Mouse (Mus musculus) left cerebral cortex, postnatal 25 days (tissue): ENCODE data around the gene Xkr8. TPM values are rescaled to one million over a fixed set of nuclear protein-coding genes. Genes with fewer than 3 reads are reported as not detected.
"Not testable (repeated sequence)": the region's sequence is repeated elsewhere in the genome, so short reads cannot be mapped to it uniquely, and the experiment has no call there.

ENCODE experiments used
- DNase-seq, 2 experiments: peaks; one replicate each; pipeline ENCODE4 v3.0.0; 2022; ENCODE audit warnings: low spot score in 2 of 2, mixed read lengths in 1 of 2
- intact Hi-C: fragments of 180-260 bp; cut with DNase I; formaldehyde crosslinking; loops from one replicate; pipeline ENCODE4 v1.15.1; 2025
- total RNA-seq, 2 experiments: library from RNA; stranded (reverse); gene quantifications; 2 replicates each; pipeline ENCODE4 v1.2.3; 2021

Gene Xkr8
- 1 to 10 TPM; 3.6 to 4.0 TPM for total RNA-seq

DNA sequence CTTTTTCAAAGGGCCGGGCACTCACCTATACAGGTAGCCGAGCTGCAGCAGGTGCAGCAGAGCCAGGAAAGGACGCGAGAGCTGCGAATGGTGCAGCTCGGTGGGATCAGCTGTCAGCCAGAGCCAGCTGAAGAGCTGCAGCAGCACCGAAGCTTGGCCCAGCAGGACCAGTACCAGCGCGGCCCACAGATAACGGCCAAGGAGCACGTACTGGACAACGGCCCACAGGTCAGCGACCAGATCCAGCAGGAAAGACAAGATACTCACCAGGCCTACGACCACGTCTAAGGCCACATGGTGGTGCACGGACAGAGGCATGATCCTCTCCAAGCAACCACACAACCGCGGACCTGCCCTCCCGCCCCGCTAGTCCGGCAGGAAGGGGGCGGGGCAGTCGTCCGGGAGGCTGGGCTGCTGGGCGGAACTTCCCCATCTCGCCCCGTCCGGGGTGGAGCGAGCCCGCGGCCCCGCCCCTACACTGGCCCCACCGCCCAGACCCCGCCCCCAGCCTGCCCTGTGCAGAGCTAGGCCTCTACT lies at the start of gene Xkr8:
Xkr8 (minus strand) TSS at position 399 of the 537 bp plus-strand sequence.
- peak; percentile 46 to 65 for DNase-seq
- intact Hi-C loops = no loop called here

GRCm38 (mm10) chr4:132780288-132780687 lies 47.9 kb upstream of the Xkr8 start:
- intact Hi-C loops = no loop called here

DNA sequence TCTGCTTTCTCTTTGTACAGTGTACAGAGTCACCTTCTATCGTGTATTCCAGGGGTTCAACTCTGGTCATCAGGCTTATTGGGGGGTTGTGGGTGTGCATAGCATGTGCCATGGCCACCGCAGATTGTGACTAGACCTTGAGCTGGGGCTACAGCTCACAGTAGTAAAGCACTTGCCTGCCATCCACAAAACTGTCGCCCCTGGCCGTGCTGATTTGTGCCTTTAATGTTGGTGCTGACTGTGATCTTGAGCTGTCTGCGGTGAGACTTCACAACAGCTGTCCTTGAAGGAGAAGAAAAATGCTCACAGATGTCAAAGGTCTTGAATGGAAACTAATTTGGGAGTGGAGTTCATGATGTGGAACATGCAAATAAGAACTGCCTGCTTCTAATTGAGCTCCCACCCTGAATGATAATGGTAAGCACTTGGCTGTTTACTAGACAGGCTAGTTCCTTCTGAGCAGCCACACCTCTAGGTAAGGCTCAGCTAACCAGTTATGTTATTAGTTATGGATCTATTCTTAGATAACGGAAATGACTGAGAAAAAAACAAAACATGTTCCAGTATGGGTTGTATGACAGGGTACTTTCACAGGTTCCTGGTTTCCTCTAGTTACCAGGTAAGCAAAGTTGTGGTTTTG lies 46.3 kb upstream of the Xkr8 start:
- intact Hi-C loops = loop anchor here (5.0 kb wide), 1 partner anchor 144 kb away; the partner anchor contains the start of gene Fam76a
- no peak for DNase-seq

More at GRCm38 (mm10) chr4:132780288-132780687, 47.9 kb upstream of the Xkr8 start:
- no peak for DNase-seq

DNA sequence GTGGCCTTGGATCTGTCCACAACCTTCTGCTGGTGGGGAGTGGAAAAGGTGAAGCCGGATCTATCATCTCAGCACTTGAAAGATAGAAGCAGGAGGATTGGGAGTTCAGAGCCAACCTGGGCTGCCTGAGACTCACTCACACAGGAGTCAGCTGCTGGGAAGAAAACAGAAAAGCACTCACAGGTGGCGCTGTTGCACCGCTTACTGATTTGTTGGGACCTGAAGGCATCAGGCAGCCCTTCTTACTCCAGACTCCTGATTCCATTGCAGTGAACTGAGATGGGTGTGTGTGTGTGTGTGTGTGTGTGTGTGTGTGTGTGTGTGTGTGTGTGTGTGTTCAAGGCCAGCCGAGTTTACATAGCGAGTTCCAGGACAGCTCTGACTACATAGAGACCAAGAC lies 44.4 kb upstream of the Xkr8 start:
- intact Hi-C loops = loop anchor here (1.0 to 5.0 kb wide), 2 partner anchors 48 to 146 kb away; partner anchors contain the start of gene Fam76a
- DNase-seq = peak; percentile 82 to 88

DNA sequence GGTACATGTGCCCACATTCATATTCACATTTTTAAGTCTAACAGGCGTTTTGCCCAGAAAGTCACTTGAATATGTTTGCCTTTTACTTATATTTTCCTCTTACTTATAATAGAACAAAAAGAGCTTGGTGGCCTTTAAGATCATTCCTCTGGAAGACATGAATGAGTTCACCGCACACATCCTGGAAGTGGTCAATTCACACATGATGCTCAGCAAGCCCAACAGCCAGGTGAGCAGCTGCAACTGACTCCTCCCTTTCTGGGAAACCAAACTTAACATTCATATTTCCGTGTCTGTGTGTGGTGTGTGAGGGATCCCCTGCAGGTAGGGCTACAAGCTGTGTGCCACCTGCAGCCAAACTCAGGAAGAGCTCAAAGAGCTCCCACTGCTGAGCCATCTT lies 42.6 kb upstream of the Xkr8 start:
- intact Hi-C loops = loop anchor here (5.0 kb wide), 1 partner anchor 147 kb away; the partner anchor contains the start of gene Fam76a

GRCm38 (mm10) chr4:132771776-132772175 lies 39.4 kb upstream of the Xkr8 start:
- DNase-seq = no peak
- intact Hi-C loops = no loop called here

More for the DNA sequence above, 42.6 kb upstream of the Xkr8 start:
- no peak for DNase-seq

GRCm38 (mm10) chr4:132767914-132768876 lies 35.8 kb upstream of the Xkr8 start, which contains the start of gene Rpa2:
TSS of gene Rpa2 (plus strand) at chr4:132768332.
- intact Hi-C loops = loop anchor here (5.0 kb wide), 1 partner anchor 74 kb away; the partner anchor contains the start of gene Ppp1r8
- DNase-seq = peak; percentile 99 to 100

- not testable (repeated sequence) for DNase-seq
Measured at GRCm38 (mm10) chr4:132763125-132763524, 30.8 kb upstream of the Xkr8 start.

DNA sequence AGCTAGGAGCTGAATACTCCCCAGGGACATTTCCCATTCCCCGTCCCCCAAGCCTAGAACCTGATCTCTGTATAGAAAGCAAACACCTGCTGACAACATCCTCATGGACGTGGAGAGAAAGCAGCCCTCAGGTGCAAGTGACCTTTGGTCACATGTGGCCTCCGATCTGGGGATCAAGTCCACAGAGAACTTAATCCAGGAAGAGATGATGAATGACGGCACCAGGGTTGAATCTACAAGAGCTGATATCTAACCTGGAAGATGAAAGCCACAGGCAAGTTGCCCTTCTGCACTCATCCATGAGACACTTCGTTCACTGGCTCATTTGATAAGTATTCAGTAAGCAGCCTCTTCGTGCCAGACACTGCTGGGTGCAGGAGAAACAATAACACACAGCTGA lies 30.3 kb upstream of the Xkr8 start:
- no peak for DNase-seq
- intact Hi-C loops = no loop called here

More at GRCm38 (mm10) chr4:132763125-132763524, 30.8 kb upstream of the Xkr8 start:
- intact Hi-C loops = not testable (repeated sequence)

GRCm38 (mm10) chr4:132760296-132760695 lies 27.9 kb upstream of the Xkr8 start:
- intact Hi-C loops = no loop called here
- DNase-seq = no peak

DNA sequence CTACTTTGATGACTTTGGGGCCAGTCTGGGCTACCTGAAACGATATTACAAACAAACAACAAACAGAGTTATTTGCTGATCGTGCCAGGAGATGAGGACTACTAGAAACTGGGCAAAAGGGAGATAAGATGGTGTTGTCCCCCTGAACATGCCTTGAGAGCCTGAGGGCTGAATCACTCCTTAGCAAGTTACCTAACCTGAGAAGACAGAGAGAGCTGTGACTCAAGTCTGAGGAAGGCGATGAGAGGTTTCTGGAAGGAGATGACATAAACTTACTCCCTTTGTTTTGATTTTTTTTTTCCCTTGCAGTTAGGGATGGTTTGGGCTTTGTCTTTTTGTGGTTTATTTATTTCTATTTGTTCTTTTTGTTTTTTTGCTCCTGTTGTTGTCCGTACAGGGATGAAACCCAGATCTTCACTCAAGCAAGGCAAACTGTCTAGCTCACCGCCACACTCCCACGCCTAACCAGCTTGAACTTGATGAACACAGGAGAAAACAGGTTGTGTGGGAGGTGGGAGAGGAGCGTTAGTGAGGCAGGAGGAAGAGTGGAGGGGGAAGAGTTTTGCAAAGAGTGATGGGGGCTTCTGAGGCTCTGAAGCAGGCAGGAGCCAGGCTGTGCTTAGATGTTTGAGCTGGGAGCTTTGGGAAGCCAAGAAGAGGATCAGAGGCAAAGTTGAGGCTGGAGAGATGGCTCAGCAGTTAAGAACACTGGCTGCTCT lies 25.4 kb upstream of the Xkr8 start:
- peak in 1 of 2 experiments; percentile 72 for DNase-seq
- intact Hi-C loops = no loop called here

GRCm38 (mm10) chr4:132756974-132757373 lies 24.6 kb upstream of the Xkr8 start, which contains the start of gene Smpdl3b:
TSS of gene Smpdl3b (minus strand) at chr4:132757252.
- DNase-seq = peak; percentile 70 to 86
- intact Hi-C loops = no loop called here

GRCm38 (mm10) chr4:132752992-132753391 lies 20.6 kb upstream of the Xkr8 start:
- intact Hi-C loops = no loop called here
- no peak for DNase-seq

GRCm38 (mm10) chr4:132749258-132749982 lies 17.1 kb upstream of the Xkr8 start:
- DNase-seq = no peak
- intact Hi-C loops = no loop called here

- DNase-seq = no peak
- intact Hi-C loops = no loop called here
Measured at GRCm38 (mm10) chr4:132748778-132749177, 16.4 kb upstream of the Xkr8 start.

DNA sequence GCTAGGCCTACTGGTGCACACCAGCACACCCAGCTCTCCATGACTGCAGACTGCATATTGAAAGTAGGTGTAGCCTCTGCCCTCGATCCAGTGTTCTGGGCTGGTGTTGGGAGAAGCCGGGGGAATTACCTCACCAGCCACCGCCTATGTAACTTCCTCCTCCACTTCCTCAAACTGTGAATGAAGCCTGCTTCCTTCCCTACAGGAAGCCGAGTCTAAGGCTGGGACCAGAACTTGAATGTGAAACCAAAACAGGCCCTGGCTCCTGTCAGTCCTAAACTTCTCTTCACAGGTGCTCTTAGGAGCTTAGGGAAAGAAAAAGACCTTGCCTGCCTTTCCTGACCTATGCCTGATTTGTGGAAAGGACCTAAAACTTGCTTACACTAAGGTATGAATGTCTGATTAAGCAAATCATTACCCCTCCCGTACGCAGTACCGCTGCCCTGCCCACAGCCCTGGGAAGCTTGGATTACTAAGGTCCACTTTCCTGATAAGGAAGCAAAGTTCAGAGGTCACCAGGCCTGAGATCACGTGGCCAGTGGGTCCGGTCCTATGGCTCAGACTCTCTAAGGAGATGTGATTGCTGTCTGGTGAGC lies 15.4 kb upstream of the Xkr8 start:
- intact Hi-C loops = no loop called here
- no peak for DNase-seq

- intact Hi-C loops = no loop called here
- no peak for DNase-seq
Measured at GRCm38 (mm10) chr4:132746911-132747517, 14.7 kb upstream of the Xkr8 start.
